Mouse (Mus musculus) 3134 (cell line): ENCODE data around the gene Gm20894.
"Not testable (repeated sequence)": the region's sequence is repeated elsewhere in the genome, so short reads cannot be mapped to it uniquely, and the experiment has no call there.

ENCODE experiments used
- DNase-seq: peaks from one replicate; pipeline ENCODE4 v3.0.0-alpha.2; 2011; ENCODE audit warnings: low spot score; ENCODE audit not compliant: insufficient read length; ENCODE audit errors: extremely low read depth

Gm20894 gene

GRCm38 (mm10) chrY:28271412-28271811 lies at the start of gene Gm20894:
Gene Gm20894 (minus strand): TSS chrY:28271512.
- not testable (repeated sequence) for DNase-seq
